Mouse (Mus musculus) kidney, postnatal 10 days (tissue): ENCODE data around the gene Polr1d.

Source experiments
- DNase-seq: peaks from one replicate; pipeline ENCODE4 v3.0.0; 2021; ENCODE audit warnings: mixed read lengths

The Polr1d gene

DNA sequence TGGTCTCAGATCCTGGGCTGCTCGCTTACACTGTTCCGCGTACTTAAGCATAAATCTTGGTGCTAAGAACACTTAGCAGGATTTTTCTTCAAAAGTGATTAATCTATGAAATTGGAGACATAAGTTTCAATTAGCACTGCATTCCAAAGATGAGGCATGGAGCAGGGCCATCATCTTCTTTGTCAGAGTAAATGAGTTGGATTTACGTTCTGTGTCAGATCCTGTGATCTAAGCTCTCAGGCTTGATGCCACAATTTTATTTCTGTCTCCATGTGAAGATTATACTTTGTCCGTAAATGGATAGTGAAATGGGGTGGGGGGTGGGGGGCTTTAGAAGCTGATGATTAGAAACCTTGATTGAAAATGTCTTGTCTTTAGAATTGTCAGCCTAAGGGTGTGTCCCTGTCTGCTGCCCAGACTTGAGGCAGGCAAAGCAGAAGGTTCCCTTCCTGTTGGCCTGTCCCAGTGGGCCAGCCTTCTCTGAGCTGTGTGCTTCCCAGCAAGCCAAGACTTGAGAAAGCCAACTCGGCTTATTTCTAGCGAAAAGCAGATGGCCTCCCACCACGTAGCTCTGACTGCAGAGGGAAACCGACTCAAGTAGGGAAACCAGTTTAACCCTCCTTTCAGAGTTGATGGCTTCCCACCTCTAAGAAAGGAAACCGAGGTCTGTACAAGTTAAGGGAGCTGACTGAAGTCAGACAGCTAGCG, 13.6 kb downstream of the Polr1d start:
- DNase-seq = no peak

- DNase-seq = no peak
Measured at GRCm38 (mm10) chr5:147092448-147092847, 15.6 kb downstream of the Polr1d start.

GRCm38 (mm10) chr5:147094296-147094695, 17.4 kb downstream of the Polr1d start:
- DNase-seq = peak; percentile 22

GRCm38 (mm10) chr5:147096586-147096985, 19.7 kb downstream of the Polr1d start:
- no peak for DNase-seq

GRCm38 (mm10) chr5:147098667-147099066, 21.8 kb downstream of the Polr1d start:
- DNase-seq = no peak

GRCm38 (mm10) chr5:147100180-147100579, 23.3 kb downstream of the Polr1d start:
- no peak for DNase-seq

DNA sequence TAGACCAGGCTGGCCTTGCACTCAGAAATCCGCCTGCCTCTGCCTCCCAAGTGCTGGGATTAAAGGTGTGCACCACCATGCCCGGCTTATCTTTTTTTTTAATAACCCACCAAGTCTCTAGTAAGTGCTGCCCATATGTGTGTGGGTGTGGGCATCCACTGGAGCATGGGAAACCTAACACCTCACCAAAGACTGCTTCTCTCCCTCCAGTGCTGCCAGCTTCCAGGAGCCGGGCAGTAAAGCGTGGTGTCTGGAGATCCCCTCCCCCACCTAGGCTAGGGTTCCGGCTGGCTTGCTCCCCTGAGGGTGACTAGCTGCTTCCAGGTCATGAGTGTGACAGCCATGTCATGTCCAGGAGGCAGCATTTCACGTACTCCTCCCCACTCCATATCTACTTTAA, 25.4 kb downstream of the Polr1d start:
- DNase-seq = no peak

DNA sequence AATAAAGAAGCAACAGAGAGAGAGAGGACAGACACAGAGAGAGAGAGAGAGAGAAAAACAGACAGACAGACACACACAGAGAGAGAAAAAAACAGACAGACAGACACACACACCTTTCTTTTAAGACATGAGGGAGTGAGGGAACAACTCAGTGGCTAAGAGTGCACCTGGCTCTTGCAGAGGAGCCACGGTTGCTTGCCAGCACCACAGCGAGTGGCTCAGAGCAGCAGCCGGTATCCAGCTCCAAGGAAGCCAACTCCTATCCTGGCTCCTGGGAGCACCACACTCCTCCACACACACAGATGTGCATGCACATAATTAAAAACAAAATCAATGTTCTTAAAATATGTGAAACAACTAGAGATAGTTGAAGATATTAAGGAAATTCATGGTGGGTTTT, 30.4 kb downstream of the Polr1d start:
- DNase-seq = no peak

DNA sequence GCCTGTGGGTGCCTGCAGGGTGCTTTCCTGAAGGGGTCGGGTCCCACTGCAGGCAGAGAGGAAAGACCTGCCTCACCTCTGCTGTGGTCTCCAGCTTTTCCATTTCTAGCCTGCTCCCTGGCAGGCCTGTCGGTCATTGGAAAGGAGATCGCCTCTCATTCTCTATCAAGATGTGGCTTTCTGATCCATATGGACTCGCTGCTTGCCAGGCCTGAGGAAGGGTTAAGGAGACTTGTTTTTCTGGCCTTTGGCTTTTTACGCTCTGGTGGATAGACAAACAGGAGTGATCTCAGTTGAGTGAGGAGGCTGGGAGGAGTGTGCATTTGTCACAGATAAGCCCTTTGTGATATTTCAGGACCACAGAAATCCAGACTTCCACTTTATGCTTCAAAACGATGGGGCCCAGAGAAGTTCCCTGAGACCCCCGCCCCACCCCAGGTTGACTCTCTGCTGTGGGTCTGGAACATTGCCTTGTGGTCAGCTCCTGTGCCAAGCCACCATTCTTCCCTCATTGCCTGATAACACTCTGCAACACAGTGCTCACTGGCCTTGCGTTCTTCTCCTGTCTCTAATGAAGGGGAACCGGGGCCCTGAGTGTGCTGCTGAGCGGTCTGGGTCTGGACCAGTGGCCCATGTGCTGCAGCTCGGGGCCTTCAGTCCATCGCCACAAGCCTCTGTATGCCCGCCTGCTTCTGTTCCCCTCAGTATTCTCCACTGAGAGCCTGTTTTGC, 32.2 kb downstream of the Polr1d start:
- peak; percentile 35 for DNase-seq

- DNase-seq = no peak
Measured at GRCm38 (mm10) chr5:147114738-147115137, 37.9 kb downstream of the Polr1d start.

DNA sequence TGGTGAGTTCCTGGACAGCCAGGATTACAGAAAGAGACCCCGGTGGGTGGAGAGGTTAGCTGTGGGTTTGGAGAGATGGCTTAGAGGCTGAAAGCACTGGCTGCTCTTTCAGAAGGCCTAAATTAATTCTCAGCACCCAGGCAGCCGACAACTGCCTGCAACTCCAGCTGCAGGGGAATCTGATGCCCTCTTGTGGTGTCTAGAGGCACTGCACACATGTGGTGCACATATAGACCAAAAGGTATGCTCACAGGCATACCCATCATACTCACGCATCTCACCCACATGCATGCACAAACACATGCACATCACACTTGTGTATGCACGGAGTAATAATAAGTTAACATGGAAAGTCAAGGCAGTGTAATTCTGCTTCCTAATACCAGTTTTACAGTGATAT, 38.8 kb downstream of the Polr1d start:
- no peak for DNase-seq

DNA sequence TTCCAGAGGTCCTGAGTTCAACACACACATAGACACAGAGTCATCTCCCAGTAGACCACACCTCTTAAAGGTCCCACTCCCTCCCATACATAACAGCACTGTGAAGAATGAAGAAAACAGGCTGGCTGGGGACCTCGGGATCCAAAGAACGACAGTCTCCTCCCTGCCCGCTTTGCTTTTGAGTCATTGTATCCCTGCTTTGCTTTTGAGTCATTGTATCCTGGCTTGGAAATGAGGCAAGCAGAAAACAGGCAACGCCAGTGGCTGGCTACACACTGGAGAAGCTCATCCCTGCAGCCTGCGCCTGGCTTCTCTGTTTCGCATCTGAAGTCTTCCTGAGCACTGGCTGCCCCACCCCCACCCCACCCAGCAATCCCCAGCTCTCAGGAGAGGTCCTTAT, 40.2 kb downstream of the Polr1d start:
- DNase-seq = no peak

DNA sequence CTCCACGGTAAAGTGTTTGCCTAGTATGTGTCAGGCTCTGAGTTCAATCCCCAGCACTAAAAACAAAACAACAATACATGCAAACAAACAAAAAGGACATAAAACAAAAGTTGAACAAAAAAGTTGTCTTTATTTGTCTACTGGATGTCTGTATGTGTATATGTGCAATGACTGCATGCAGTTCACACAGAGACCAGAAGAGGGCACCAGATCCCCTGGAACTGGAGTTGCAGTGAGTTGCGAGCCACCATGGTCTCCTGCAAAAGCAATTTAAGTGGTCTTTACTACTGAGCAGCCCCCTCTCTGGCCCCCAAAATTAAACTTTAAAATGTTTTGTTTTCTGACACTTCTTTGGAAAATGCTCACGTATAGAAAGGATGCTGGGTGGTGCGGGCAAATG, 44.3 kb downstream of the Polr1d start:
- no peak for DNase-seq

DNA sequence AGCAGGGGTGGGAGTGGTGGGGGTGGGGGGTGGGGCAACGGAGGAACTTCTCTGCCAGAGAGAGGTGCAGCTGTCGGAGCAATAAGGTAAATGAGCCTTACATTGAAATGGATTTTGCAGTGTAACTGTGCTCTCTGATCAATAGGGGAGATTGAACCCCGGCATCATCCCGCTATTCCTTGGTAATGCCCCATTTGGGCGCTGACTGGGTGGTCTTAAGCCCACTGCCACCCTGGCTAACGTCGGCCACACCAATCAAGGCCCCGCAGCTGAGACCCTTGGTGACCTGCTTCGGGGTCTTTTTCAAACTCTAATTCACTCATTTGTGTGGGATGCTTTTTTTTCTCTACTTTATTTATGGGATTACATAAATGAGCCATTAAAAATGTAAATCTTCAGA, 47.9 kb downstream of the Polr1d start:
- no peak for DNase-seq

GRCm38 (mm10) chr5:147125542-147126185, 48.8 kb downstream of the Polr1d start:
- no peak for DNase-seq

GRCm38 (mm10) chr5:147127860-147128259, 51.0 kb downstream of the Polr1d start:
- DNase-seq = no peak

DNA sequence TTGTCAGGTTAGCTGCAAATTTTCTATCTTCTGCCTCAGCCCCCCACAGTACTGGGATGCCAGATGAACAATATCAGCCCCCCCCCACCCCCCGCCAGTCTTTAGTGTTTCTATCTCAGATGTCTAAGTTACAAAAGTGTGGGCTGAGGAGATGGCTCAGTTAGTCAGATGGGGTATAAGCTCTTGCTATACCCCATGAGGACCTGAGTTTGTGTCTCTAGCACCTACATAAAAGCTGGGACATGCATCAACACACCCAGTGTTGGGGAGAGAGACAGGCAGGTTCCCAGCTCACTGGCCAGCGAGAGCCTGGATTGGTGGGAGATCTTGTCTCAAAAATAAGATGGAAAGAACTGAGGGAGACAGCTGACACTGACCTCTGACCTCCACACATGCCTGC, 52.6 kb downstream of the Polr1d start:
- no peak for DNase-seq

DNA sequence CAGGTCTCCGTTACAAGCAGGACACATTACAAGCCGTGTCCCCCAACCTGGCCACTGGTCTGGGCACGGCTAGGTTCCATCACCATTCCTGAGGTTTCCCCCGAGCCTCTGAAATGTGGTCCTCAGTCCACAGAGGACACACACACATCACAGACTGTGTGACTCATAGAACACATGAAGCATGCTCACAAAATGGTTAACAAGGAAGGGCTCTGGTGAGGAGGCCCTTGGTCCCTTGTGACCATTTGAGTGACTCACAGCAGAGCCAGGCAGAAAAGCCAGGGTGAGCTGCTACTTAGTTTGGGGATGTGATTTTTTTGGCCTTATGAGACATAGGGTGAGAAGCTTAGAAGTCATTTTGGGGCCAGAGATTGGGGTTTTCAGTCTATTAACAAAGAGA, 55.1 kb downstream of the Polr1d start:
- DNase-seq = no peak

GRCm38 (mm10) chr5:147133662-147134061, 56.8 kb downstream of the Polr1d start:
- no peak for DNase-seq

DNA sequence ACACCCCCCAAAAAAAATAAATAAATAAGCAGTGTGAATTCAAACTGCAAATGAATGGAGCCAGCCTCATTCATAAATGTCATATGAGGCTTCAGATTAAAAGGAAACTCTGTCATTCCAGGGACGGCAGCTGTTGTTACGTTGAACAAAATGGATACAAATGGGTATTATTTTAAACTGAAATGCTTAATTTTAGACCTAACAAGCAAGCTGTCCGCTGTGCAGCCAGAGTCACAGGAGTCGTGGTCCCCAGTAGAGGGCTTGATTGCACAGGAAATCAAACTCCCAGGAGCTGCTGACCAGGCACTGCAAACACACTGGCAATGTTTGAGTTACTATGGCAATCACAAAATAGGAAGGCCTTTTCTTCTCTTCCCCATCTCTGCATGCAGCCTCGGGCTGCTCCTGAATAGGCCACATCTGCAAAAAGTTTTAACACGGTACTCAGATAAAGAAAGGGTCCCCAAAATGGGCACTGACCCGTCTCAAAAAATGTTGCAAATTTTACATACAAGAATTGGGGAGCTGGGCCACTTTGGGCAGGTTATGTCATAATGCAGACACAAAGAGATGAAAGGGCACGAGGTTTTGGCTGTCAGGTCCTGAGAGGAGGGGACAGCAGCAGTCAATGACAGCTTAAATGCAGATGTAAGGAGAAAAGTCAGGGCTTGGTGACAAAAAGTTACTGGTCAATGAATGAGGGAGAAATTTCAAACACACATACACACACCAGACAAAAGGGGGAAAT, 57.7 kb downstream of the Polr1d start:
- DNase-seq = no peak

DNA sequence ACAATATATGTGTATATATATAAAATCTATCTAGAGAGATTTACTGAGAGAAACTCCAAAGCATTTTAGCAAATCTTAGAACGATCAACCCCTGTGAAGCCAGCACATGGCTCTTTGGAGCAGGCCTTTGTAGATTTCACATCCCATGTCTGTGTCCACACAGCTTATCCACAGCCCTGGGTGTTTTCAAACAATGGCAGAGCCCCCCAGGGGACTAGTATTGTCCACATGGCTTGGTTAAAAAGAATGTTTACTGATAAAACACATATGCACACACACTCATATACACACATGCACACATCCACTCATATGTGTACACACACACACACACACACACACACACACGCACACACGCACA, 58.2 kb downstream of the Polr1d start:
- no peak for DNase-seq

GRCm38 (mm10) chr5:147135994-147136393, 59.1 kb downstream of the Polr1d start:
- DNase-seq = no peak

GRCm38 (mm10) chr5:147147340-147147739, 70.5 kb downstream of the Polr1d start:
- no peak for DNase-seq
